Mouse (Mus musculus): Measurements from ENCODE around the gene Zfp180.

- TF ChIP-seq CTCF (IDR thresholded peaks at IDR 0.05; ENCODE audit: borderline replicate concordance, insufficient read depth, low read depth, low read length) (no peak), POLR2A (IDR thresholded peaks at IDR 0.05; ENCODE audit: borderline replicate concordance, insufficient read depth, low read length) (no peak)
These were observed 23.5 kb downstream of the Zfp180 start for GRCm38 (mm10) chr7:24105144-24105703.
